Mouse (Mus musculus) kidney, adult 18-20 months (tissue): ENCODE data around the gene Phc3.

Source experiments
- DNase-seq: peaks from one replicate; pipeline ENCODE4 v3.0.0; 2021

The Phc3 gene

DNA sequence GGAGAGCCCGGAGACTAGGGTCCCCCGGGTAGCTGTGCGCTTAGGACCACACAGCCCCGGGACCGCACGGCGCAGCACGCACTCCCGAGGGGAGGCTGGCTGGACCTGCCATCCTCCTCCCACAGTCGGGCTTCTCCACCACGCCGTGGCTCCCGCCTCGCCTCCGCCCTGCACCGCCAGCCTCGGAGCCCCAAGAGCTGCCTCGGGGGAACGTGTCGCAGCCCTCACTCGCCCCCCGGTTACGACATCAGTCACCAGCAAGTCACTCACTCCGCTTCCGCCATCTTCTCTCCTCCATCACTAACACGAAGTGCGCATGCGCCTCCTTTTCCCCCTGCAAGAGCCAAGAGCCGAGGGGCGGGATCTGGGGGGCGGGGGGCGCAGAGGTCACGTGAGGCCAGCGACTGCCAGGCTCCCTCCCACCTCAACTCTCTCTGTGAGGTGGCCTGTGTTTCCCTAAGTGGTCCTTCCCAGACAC, at the start of gene Phc3:
Gene Phc3, minus strand, starts transcription at position 312 of the 478 bp plus-strand sequence.
- DNase-seq: peak; percentile 92

DNA sequence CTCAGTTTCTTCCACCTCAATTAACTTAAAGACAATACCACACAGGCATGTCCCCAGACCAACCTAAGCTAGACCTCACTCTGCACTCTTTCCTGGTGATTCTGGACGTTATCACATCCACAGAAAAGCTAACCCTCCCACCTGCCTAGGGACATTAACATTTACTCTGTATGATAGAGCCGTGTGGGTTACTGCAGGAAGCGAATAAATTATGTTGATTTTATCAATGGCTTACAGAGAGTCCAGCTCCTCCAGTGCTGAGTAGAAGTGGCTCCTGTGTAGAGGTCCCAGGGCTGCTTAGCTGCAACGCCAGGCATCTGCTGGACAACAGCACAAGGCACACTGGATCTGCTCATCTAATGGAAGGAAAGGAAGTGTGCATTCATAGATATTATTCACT, 48.4 kb upstream of the Phc3 start:
- DNase-seq: no peak

DNA sequence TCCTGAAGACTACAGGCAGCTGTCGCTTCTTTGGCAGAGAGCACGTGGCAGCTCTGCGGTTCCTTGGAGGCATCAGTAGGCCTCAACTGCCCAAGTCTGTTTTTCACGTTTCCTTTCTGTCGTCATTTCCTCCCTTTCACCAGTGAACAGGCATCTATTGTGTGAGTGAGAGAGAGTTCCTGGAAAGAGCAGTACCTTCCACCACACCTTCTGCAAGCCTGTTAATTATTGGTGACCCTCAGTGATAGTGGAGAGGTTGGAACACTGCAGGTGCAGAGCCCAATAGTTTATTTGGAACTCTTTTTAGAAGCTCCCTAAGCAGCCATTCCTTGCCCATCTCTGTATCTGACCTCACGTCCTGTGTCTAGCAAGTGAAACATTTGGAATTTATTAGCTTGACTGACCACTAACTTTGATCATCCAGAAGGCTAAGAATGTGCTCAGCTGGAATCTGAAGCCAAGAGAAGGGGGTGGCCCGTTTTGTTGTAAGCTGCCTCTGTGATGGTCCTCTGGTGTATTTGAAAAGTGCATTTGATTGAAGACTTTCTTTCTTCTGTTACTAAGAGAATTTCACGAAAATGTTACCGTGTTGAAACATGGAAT, 47.5 kb upstream of the Phc3 start:
- no peak for DNase-seq

DNA sequence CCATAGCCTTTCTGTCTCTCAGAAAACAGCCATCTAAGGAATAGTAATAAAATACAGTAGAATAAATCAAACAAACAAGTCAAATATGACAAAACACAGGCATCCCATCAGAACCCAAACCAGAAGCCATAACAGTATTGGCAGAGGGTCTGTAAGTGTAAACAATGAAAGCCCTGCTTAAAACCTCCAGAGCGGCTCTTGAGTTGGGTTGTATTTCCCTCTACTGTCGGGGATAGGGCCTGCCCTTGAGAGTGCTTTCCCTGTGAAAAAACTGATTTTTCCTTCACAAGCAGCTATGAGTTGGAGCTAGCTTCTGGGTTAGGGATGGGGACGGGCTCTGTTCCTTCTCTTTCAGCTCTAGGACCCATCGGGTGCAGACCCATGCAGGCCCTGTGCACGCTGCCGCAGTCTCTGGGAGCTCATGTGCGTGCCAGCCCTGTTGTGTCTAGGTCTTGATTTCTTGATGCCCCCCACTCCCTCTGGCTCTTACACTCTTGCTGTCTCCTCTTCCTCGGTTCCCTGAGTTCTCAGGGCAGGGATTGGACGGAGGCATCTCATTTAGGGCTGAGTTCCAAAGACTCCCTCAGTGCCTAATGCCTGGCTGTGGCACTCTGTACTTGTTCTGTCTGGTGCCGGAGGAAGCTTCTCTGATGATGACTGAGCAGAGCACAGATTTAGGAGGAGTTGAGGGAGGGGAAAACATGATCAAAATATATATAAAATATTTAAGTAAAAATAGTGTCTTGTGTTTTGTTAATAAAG, 46.6 kb upstream of the Phc3 start:
- no peak for DNase-seq

DNA sequence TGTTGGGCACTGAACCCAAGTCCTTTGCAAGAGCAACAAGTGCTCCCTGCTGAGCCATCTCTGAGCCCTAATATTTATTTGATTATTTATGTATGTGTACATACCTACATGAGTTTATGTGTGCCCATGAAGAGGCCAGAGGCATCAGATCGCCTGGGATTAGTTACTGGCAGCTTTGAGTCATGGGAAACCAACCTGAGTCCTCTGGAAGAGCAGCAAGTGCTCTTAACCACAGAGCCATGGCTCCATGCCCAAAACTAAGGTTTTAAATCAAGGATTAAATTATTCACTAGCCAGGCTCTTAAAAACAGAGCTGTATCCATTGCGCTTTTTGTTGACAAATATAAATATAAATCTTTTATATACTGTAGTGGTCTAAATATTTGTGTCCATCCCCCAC, 45.2 kb upstream of the Phc3 start:
- DNase-seq: no peak

DNA sequence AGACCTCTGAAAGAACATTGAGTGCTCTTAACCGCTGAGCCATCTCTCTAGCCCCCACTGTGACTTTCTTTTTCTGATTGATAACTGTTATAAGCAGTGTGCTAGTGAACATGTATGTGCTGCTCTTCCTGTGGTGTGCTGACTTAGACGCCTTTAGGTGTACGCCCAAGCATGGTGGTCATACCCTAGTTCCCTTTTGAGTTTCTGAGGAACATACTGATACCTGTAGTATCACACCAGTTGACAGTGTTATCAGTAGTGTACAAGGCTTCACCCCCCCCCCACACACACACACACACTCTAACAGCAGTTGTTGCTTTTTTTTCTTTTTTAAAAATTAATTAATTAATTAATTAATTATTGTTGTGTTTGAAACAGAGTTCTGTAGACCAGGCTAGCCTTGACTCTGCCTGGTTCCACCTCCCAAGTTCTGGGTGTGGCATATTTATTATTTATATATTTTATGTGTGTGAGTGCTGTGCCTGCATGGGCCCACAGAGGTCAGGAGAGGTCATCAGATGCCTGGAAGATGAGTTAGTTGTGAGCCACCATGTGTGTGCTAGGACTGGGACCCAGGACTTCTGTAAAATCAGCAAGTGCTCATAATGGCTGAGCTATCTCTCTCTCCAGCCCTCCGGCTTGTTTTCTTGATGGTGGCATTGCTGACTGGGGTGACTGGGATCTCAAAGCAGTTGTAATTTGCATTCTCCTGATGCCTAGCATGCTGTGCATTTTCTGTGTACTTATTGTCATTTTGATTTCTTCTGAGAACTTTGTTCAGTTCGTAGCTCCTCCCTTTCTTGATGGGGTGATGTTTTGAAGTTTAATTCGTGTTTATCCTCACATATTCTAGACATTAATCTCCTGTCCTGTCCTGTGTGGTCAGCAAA, 35.4 kb upstream of the Phc3 start:
- no peak for DNase-seq

DNA sequence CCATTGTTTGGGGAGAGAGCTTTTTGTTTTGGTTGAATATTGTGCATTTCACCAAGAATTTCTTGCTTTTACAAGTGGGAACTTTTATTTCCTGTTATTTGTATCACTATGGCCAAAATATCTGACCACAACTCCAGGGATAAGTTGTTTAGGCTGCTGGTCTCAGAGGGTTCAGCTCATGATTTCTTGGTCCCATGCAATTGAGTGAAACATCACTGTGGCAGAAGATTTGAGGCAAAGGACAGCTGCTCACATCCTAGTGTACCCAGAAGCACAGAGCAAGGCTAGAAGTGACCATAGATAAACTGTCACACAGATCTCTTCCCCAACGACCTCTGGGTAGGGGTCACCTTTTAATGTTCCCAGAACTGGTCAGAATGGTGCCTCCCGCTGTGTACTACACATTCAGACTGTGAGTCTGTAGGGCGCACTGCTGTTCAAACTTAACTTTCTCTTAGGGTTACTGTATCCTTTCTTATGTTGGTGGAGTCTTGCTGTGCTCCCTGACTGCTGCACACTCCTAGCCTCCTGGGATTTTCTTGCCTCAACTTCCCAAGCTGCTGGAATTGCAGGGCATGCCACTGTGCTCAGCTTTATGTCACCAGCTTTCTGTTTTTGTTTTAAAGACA, 31.9 kb upstream of the Phc3 start:
- no peak for DNase-seq

DNA sequence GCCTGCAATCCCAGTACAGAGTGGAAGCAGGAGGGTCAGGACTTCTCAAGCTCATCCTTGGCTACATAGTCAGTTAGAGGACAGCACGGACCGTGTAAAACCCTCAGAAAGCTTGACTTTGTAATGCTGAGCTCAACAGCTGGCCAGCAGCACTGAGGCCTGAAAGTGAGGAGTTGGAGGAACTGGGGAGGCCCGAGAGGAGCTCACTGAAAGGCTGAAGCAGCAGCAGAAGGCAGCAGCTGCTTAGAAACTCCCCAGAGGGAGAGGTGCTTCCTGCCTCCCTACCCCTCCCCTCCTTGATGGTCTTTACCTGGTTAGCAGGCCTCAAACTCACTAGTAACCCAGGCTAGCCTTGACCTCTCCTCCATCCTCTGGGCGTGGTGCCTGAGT, 30.8 kb upstream of the Phc3 start:
- DNase-seq: no peak

DNA sequence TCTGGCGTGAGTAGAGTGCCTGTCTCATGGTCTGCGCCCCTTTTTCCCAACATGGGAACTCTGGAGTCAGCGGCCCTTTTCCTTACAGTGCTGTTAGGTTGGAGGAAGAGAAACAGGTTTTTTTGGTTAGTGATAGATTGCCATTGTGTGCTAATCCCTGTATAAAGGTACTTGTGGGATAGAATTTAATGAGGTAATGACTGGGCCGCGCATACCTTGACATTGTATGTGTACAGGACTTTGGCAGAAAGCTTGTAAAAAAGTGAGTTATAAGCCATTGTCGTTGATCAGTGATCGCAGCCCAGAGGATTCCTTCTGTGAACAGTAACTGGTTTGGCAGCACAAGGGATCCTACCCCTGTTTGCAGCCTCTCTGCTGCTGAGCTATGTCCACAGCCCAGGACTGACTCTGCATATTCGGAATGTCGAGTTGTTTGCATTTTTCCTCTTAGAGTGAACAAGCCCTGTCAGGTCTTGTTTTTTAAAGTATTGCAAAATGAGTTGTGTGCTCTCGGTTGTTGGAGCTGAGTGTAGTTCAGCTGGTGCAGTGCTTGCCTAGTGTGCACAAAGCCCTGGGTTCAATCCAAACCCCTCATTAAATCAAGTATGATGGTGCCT, 30.3 kb upstream of the Phc3 start:
- DNase-seq: no peak

DNA sequence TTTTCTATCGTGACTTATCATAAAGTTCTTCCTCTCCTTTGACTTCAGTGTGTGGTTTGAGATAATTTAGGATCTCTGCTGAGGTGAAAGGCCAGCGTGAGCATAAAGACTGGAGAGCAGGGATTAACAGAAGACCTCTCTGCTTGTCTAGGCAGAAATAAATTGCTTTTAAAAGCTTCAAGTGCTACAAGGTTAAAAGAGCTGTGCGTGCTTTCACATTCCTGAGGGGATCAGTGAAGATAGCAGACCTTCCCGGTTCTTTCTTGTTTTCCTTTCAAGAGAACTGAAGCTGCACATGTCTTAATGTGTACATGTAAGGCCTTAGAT, 27.4 kb upstream of the Phc3 start:
- DNase-seq: no peak

DNA sequence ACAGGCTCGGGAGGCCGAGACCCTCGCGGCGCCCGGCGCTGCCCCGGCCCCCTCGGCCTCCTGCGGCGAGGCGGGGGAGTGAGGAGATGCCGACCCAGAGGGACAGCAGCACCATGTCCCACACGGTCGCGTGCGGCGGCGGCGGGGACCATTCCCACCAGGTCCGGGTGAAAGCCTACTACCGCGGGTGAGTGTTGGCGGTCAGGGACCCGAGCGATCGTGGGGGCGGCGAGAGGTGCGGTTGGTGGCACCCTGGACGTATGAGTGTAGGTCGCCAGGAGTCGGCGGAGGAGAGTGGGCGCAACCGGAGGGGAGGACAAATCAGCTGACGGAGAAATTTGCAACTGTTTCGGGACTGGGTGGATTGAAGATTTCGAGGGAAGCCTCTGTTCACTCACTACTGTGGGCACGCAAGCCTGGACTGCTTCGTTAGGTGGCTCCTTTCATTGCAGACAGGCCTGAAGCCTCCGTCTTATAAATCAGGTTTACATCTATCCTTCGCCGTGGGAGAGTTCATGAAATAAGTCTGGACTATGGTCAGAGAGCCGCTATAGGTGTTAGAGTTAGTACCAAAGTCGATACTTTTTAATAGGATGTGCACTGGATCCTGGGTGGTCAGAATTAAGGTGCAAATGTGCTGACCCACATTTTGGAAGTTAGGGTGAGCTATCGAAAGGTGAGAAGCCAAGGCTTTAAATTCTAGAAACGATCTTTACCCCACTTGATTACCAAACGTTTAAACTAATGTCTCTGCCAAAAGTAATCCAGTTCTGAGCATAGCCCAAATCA, 26.9 kb upstream of the Phc3 start:
- DNase-seq: no peak

DNA sequence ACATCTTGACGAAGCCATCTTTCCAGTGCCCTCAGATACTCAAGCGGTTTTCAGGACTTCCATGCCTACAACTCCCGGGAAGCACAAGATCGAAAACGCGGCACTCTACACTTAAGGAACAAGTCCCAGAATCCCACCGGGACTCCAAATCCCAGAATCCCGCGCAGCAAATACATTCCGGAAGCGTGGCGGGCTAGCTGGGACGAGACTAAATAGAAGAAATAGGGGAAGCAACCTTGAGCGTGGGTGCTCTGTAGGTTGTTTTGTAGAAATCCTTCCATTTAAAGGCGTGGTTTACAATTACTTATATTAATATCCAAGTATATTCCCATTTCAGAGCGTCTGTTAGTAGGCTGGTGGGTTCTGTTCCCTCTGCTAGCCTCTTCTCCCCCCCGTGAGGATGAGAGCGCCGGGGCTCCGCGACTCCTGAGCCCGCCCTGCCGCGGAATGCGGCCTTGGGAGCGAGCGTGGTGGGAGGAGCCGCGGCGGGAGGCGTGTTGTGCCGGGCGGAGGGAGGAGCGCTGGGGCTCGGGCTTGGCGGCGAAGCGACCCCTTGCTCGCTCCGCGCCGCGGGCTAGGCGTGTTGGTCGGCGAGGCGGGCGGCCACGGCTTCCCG, 26.2 kb upstream of the Phc3 start, which contains the start of gene Prkci:
Gene Prkci, plus strand, starts transcription at position 465 of the 616 bp plus-strand sequence.
- peak; percentile 94 for DNase-seq

DNA sequence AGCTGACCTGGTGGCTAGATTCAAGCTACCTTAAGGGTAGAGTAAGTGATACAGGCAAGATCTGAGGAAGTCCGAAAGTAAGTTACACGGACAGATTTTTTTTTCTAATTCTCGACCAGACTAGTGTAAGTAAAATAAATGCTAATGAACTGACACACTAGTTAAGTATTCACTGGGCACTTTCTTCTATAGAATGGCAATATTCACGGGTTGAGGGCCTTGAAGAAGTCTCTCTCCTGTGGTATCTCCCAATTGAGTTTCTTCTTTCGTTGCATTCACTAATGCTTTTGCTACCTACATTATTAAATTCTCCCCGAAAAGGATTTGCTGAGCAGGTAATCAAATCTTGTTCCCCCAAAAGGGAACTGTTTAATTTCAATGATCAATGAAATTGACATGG, 25.6 kb upstream of the Phc3 start:
- no peak for DNase-seq

DNA sequence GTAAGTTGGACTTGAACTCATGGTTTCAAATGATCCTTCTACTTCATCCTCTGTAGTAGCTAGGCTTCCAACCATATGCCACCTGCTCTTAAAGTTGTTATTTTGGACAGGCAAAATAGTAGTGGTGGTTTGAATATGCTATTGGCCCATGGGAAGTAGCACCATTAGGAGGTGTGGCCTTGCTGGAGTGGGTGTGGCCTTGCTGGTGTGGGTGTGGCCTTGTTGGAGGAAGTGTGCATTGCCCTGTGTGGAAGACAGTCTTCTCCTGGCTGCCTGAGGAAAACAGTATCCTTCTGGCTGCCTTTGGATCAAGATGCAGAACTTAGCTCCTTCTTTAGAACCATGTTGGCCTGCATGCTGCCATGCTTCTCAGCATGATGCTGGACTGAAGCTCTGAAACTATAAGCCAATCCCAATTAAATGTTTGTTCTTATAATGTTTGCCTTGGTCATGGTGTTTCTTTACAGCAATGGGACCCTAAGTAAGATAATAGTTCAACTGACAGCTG, 23.9 kb upstream of the Phc3 start:
- DNase-seq: no peak

DNA sequence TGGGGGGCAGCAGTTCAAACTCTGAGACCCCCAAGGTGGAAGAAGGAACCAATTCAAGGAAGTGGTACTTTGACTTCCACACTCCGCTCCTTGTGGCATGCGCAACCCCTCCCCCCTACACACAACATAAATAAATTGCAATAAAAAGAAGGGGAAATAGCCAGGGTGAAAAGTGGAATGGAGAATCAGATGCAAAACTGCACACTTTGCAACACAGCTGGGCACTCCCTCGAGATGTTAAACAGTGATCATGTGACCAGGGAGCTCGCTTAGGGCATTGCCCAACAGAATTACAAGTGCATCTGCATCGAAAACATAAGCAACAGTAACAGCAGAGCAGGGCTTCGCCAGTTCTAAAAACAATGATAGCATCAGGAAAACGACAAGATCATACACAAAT, 22.9 kb upstream of the Phc3 start:
- no peak for DNase-seq

DNA sequence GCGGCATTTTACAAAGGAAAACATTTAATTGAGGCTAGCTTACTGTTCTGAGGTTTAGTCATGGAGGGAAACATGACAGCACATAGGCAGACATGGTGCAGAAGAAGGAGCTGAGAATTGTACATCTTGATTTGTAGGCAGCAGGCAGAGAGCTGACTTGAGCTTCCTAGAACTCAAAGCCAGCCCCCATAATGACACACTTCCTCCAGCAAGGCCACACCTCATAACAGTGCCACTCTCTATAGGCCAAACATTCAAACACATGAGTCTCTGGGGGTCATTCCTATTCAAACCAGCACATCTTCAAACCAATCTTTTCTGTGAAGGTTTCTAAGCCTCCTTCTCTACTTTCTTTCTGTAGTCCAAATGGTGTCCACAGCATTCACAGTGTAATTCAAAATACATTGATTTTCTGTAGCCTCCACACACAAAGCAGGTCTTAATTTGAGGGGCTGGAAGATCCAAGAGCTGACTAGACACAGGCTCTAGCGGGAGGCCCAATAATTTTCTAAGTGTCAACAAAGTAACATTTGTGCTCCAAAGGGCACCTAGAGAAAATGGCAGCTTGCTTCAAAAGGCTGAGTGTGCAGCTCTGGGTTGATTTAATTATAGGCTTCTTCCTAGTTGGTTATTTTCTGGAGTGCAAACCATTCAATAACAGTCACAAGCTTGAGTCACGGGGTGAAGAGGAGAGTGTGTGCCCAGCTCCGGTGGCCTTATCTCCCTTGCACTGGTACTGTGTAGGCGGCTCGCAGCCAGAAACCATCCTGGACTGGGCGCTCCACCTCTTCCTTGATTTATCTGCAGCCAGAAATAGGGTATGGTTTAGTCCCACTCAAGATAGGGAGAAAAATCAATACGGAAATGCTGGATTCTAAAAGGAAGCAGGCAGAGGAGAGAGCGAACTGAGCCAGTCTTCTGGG, 18.4 kb upstream of the Phc3 start:
- DNase-seq: no peak

DNA sequence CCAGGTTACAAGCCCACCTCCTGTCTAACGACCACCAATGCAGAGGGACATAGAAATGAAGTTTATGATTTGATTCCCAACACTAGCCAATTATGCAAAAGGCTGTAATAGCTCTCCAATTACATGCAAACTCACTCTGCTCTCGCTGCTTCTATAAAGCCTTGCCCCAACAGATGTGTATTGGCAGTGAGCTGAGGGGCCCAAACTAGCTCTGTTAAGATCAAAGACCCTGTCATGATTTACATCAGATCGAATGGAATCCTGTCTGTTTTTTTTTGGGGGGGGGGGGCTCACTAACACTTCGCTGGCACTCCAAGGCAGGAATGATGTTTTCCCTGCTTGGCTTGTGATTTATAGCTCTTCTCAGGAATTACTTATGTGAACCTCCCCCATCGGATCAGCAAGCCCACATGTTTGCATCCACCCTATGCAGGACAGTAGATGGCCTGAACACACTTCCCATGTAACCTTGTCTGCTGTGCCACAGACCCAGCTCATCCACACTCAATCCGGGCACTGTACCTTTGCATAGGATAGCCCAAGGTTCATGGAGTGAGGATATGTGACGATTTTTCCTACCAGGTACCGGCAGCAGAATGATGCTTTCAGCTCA, 13.8 kb upstream of the Phc3 start:
- no peak for DNase-seq

DNA sequence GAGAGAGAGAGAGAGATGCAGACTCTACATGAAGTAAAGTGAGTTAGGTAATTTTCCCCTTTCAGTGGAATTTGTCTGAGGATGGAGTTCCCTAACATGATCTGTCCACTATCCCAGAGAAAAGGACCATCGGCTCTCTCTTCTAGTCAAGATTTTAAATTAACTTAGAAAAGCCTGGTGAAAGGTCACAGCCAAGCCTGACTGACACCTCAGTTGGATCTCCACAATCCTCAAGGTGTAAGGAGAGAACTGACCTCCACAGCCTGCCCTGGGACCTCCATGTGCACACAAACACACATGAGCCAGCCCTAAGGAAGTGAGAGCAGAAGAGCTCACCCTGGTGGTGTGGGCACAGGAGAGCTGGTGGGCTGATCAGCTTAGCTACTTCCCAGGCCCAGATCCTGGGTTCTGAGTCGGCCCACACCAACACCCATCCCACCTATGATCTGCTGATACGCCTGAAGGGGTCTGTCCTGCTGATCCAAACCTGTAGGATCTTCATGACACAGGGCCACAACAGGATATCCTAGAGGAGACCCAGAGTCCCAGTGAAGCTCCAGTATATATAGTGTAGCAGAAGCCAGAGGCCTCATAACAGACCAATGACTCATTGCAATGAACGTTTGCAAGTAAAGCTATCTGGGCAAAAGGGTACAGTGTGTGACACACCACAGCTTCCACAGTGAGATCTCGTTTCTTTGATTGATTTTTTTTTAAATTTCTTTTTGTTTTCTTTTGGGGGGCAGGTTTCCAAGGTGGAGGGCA, 12.6 kb upstream of the Phc3 start:
- peak; percentile 19 for DNase-seq
